Mouse (Mus musculus): ENCODE measurements around the gene Gm20388. TPM values are rescaled to one million over a fixed set of nuclear protein-coding genes. Genes with fewer than 3 reads are reported as not detected.

The Gm20388 gene
- total RNA-seq, 1 experiment = 27.0 TPM

DNA sequence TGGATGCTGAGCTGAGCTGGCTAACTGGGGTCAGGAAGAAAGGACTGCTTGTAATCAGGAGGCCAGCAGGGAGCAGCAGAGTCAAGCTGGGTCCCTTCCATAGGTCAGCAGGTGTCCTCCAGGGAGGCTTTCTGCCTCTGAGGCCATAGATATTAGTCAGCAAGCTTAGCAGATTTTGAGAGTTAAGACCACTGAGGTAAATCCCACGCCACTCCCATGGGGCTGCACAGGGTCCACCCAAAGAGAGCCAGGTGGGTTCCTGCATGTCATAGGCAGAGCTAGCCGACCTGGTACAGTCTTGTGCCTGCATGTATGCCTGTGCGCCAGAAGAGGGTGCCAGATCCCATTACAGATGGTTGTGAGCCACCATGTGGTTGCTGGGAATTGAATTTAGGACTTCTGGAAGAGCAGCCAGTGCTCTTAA, 416.5 kb downstream of the Gm20388 start:
- no peak for DNase-seq (ENCODE audit: low read depth, low spot score)
- peaks cover 9 to 25% of the 10 kb centered on the region in 2 experiments for H3K4me1 ChIP-seq (ENCODE audit: control insufficient read depth in 2 of 2, insufficient read depth in 2 of 2, low read length in 2 of 2, poor library complexity in 1 of 2)
- no peak overlapping the region for H3K27ac ChIP-seq (ENCODE audit: insufficient read depth, low read depth, low read length, poor library complexity, severe bottlenecking)

DNA sequence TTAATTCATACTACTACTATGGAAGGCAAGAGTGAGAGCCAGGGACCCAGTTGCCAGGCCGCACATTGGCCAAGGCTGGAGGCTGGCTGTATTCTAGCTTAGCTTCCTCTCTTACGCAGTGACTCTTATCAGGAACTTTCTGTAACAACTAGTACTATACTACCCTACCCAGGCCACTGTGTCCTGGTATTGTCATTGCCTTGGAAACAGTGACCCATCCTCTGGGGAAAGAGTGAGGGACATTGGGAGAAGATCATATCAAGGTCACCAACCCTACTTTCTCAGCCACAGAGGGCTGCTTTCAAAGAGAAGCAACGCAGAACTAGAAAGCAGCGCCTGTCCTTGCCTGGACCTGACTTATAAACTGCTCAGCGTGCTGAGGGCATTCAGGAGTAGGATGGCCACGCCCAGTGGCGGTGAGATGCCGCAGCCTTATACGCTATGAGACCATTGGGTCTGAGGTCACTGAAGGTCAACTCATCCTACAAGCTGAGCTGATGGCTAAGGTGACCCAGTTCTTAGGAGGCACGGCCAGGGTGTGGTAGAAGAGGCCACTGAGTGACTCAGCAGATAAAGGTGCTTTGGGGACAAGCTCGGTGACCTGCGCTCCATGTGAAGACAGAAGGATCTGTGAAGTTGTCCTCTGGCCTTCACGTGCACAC, 417.9 kb downstream of the Gm20388 start:
- DNase-seq (ENCODE audit: low read depth, low spot score) = no peak
- no peaks in the 10 kb centered on the region for H3K36me3 ChIP-seq (ENCODE audit: control insufficient read depth, insufficient read depth, low read length, poor library complexity, severe bottlenecking)
- no peaks in the 10 kb centered on the region for H3K9me3 ChIP-seq (ENCODE audit: control insufficient read depth, insufficient read depth, low read depth, low read length)
- H3K4me1 ChIP-seq (ENCODE audit: control insufficient read depth in 2 of 2, insufficient read depth in 2 of 2, low read length in 2 of 2, poor library complexity in 1 of 2) = peaks cover 18 to 27% of the 10 kb centered on the region in 2 experiments
- no peak overlapping the region for H3K9ac ChIP-seq (ENCODE audit: insufficient read depth, low read depth, low read length, poor library complexity, severe bottlenecking)
- H3K4me3 ChIP-seq (ENCODE audit: insufficient read depth in 1 of 2, low read depth in 1 of 2, low read length in 2 of 2, poor library complexity in 1 of 2, severe bottlenecking in 1 of 2) = no peak overlapping the region
- no peak overlapping the region for H3K27ac ChIP-seq (ENCODE audit: insufficient read depth, low read depth, low read length, poor library complexity, severe bottlenecking)
- TF ChIP-seq CHD2 (IDR thresholded peaks at IDR 0.05; ENCODE audit: low read depth, low read length) = no peak
- TF ChIP-seq ZNF384 (IDR thresholded peaks at IDR 0.05; ENCODE audit: low read depth, low read length) = no peak
- TF ChIP-seq ZC3H11A (IDR thresholded peaks at IDR 0.05; ENCODE audit: borderline replicate concordance, low read depth, low read length) = no peak
- no peak for TF ChIP-seq MAFK (IDR thresholded peaks at IDR 0.05; ENCODE audit: insufficient read depth, low read depth, low read length)
- no peak for TF ChIP-seq HCFC1 (IDR thresholded peaks at IDR 0.05; ENCODE audit: borderline replicate concordance, insufficient read depth, low read length)
- in situ Hi-C loops (cut with MboI; ENCODE audit: low sequenced_read_pairs in 2 of 2, unreplicated experiment in 2 of 2) = loop anchor here in 1 of 2 experiments (10.0 kb wide), 1 partner anchor 144 kb away; no protein-coding TSS in a partner anchor

More for the DNA sequence above, 416.5 kb downstream of the Gm20388 start:
- H3K9ac ChIP-seq (ENCODE audit: insufficient read depth, low read depth, low read length, poor library complexity, severe bottlenecking) = no peak overlapping the region
- H3K4me3 ChIP-seq (ENCODE audit: insufficient read depth in 1 of 2, low read depth in 1 of 2, low read length in 2 of 2, poor library complexity in 1 of 2, severe bottlenecking in 1 of 2) = no peak overlapping the region
- in situ Hi-C loops (cut with MboI; ENCODE audit: low sequenced_read_pairs in 2 of 2, unreplicated experiment in 2 of 2) = loop anchor here in 1 of 2 experiments (10.0 kb wide), 1 partner anchor 142 kb away; no protein-coding TSS in a partner anchor
- H3K36me3 ChIP-seq (ENCODE audit: control insufficient read depth, insufficient read depth, low read length, poor library complexity, severe bottlenecking) = no peaks in the 10 kb centered on the region
- no peaks in the 10 kb centered on the region for H3K9me3 ChIP-seq (ENCODE audit: control insufficient read depth, insufficient read depth, low read depth, low read length)
- TF ChIP-seq ZC3H11A (IDR thresholded peaks at IDR 0.05; ENCODE audit: borderline replicate concordance, low read depth, low read length) = peak; percentile 39; the same call in 1 of the 2 replicates
- no peak for TF ChIP-seq CHD2 (IDR thresholded peaks at IDR 0.05; ENCODE audit: low read depth, low read length)
- TF ChIP-seq HCFC1 (IDR thresholded peaks at IDR 0.05; ENCODE audit: borderline replicate concordance, insufficient read depth, low read length) = no peak
- TF ChIP-seq ZNF384 (IDR thresholded peaks at IDR 0.05; ENCODE audit: low read depth, low read length) = no peak

DNA sequence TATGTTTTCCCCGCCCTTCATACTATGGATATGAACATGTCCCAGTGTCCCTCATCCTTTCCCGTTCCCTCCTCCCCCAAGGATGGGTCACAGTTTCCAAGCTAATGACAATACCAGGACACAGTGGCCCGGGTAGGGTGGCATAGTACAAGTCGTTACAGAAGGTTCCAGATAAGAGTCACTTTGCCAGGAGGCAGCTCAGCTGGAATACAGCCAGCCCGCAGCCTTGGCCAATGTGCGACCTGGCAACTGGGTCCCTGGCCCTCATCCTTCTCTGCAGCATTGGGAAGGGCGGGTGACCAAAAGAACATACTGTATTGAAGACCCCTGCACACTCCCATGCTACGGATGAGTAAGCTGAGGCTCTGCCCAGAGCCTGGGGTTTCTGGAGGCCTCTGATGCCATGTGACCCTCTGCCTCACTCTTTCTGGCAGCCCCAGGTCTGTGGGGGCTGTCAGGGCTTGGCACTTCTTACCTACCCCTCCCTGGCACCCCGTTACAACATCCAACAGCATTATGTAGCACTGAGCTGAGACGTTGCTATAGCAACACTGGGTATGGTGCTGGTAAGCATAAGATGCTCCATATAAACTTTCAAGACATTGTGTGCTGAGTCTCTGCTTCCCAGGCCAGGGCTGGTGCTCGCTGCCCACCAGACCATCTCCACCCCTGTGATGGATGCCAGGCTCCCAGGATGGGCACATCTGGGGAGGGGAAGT, 418.5 kb downstream of the Gm20388 start:
- H3K9me3 ChIP-seq (ENCODE audit: control insufficient read depth, insufficient read depth, low read depth, low read length) = no peaks in the 10 kb centered on the region
- no peak overlapping the region for H3K9ac ChIP-seq (ENCODE audit: insufficient read depth, low read depth, low read length, poor library complexity, severe bottlenecking)
- no peaks in the 10 kb centered on the region for H3K36me3 ChIP-seq (ENCODE audit: control insufficient read depth, insufficient read depth, low read length, poor library complexity, severe bottlenecking)
- no peak overlapping the region for H3K4me3 ChIP-seq (ENCODE audit: insufficient read depth in 1 of 2, low read depth in 1 of 2, low read length in 2 of 2, poor library complexity in 1 of 2, severe bottlenecking in 1 of 2)
- H3K27ac ChIP-seq (ENCODE audit: insufficient read depth, low read depth, low read length, poor library complexity, severe bottlenecking) = no peak overlapping the region
- in situ Hi-C loops (cut with MboI; ENCODE audit: low sequenced_read_pairs in 2 of 2, unreplicated experiment in 2 of 2) = loop anchor here in 1 of 2 experiments (10.0 kb wide), 1 partner anchor 144 kb away; no protein-coding TSS in a partner anchor
- peaks cover 18 to 31% of the 10 kb centered on the region in 2 experiments for H3K4me1 ChIP-seq (ENCODE audit: control insufficient read depth in 2 of 2, insufficient read depth in 2 of 2, low read length in 2 of 2, poor library complexity in 1 of 2)
- no peak for DNase-seq (ENCODE audit: low read depth, low spot score)
- TF ChIP-seq ZC3H11A (IDR thresholded peaks at IDR 0.05; ENCODE audit: borderline replicate concordance, low read depth, low read length) (no peak), HCFC1 (IDR thresholded peaks at IDR 0.05; ENCODE audit: borderline replicate concordance, insufficient read depth, low read length) (no peak), CHD2 (IDR thresholded peaks at IDR 0.05; ENCODE audit: low read depth, low read length) (no peak), MAFK (IDR thresholded peaks at IDR 0.05; ENCODE audit: insufficient read depth, low read depth, low read length) (no peak), ZNF384 (IDR thresholded peaks at IDR 0.05; ENCODE audit: low read depth, low read length) (no peak)

DNA sequence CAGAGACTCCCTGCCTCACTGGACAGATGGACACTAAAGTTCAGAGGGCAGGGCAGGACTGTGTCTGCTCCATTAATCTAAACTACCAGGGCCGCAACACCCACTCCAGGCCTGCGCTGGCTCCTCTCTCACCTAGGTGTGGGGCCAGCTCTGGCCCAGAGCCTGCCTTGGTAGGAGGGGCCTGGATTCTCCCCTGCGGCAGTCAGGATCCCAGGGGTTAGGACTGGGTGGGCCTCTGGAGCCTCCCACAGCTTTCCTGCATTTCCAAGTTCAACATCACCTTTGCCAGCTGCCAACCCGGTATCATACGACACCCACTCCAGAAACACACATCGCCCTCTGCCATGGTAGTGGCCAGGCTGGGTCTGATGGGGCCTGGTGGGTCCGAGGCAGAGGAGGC, 420.4 kb downstream of the Gm20388 start:
- DNase-seq (ENCODE audit: low read depth, low spot score) = no peak

More for the DNA sequence above, 420.4 kb downstream of the Gm20388 start:
- H3K4me1 ChIP-seq (ENCODE audit: control insufficient read depth in 2 of 2, insufficient read depth in 2 of 2, low read length in 2 of 2, poor library complexity in 1 of 2) = peaks cover 22 to 40% of the 10 kb centered on the region in 2 experiments
- H3K4me3 ChIP-seq (ENCODE audit: insufficient read depth in 1 of 2, low read depth in 1 of 2, low read length in 2 of 2, poor library complexity in 1 of 2, severe bottlenecking in 1 of 2) = peak overlapping the region in 1 of 2 experiments; percentile 11; a peak in 1 of 4 replicates
- no peaks in the 10 kb centered on the region for H3K9me3 ChIP-seq (ENCODE audit: control insufficient read depth, insufficient read depth, low read depth, low read length)
- no peak for TF ChIP-seq ZNF384 (IDR thresholded peaks at IDR 0.05; ENCODE audit: low read depth, low read length)
- TF ChIP-seq HCFC1 (IDR thresholded peaks at IDR 0.05; ENCODE audit: borderline replicate concordance, insufficient read depth, low read length) = no peak
- no peak for TF ChIP-seq MAFK (IDR thresholded peaks at IDR 0.05; ENCODE audit: insufficient read depth, low read depth, low read length)
- no peaks in the 10 kb centered on the region for H3K36me3 ChIP-seq (ENCODE audit: control insufficient read depth, insufficient read depth, low read length, poor library complexity, severe bottlenecking)
- in situ Hi-C loops (cut with MboI; ENCODE audit: low sequenced_read_pairs in 2 of 2, unreplicated experiment in 2 of 2) = no loop called here
- H3K9ac ChIP-seq (ENCODE audit: insufficient read depth, low read depth, low read length, poor library complexity, severe bottlenecking) = no peak overlapping the region; the same call in 1 of the 2 replicates
- H3K27ac ChIP-seq (ENCODE audit: insufficient read depth, low read depth, low read length, poor library complexity, severe bottlenecking) = peak overlapping the region; percentile 7; the same call in 1 of the 2 replicates
